Mouse (Mus musculus) right cerebral cortex, postnatal 25 days (tissue): ENCODE data around the gene Hdac9.
A peak's percentile ranks its signal among the peaks of the same experiment; 100 is the strongest.

Source experiments
- DNase-seq: peaks from one replicate; pipeline ENCODE4 v3.0.0; 2022

The Hdac9 gene

DNA sequence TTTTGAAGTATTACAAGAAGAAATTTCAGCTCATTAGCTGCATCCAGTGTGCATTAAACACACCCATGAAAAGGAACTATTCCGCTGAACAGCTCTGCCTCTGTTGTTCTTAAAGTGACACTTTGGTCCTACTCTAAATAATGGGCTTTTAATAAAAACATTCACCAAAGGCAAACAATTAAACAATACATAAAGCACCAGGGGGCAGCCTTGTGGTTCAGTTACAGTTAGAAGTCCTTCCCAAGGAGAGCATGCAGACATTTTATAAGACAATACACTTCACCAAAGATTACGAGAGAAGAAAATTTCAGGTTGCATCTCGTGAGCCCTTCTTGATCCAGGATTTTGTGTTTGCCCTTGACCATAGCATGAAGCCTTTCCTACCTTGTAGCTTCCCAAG is 715.4 kb downstream of the Hdac9 start:
- no peak for DNase-seq

DNA sequence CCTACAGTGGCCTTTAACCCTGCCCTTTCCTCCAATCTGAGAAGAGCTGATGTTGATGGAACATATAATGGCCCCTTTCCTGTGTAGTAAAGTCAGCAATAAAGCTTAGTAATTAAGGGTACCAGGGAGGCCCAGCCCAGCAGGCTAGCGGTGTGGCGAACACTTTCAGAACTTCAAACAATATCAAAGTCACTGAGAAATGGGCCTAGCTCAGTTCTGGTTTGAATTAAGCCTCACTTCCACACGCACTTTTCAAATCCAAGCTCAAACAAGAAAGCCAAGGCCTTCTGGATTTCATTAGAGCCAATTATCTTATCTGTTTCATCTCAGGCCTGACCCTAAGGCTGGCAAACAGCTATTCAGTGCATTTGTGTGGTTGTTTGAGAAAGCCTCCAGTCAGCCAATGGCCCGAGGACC is 716.9 kb downstream of the Hdac9 start:
- no peak for DNase-seq

DNA sequence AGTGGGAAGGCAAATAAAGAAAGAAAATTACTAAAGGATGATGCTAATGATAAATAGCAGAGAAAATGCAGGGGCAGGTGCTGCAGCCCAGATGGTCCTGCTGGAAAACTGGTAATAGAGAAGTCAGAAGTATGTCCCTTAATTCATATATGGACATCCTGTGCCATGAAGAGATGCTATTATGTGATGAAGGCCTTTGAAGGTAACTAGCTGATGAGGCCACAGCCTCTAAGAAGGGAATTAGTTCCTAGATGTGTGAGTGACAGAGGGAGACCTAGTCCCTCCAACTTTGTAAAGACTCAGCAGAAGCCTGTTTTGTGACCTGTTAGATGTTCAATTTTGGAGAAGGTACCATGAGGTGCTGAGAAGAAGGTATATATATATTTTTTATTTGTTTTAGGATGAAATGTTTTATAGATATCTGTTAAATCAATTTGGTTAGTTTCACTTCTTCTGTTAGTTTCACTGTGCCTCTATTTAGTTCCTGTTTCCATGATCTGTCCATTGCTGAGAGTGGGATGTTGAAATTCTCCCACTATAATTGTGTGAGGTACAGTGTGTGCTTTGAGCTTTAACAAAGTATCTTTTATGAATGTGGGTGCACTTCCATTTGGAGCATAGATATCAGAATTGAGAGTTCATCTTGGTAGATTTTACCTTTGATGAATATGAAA is 721.6 kb downstream of the Hdac9 start:
- DNase-seq, result no peak

DNA sequence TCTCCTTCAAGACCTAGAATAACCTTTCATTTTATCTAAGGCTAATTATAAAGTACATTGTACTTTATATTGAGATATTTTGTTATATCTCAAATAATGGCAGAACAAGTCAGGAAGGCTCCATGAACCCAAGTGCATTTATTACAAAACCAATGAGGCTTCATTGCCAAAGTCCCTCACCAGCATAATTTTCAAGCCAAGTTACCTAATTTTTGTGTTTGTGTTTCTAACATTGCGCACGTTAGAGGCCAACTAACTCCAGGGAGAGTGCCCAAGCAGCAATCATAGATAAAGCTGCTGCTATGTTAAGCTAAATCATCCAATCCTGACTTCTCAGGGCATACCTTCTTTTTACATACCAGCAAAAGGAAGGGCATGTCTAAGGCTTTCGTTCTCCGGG is 722.8 kb downstream of the Hdac9 start:
- no peak for DNase-seq

DNA sequence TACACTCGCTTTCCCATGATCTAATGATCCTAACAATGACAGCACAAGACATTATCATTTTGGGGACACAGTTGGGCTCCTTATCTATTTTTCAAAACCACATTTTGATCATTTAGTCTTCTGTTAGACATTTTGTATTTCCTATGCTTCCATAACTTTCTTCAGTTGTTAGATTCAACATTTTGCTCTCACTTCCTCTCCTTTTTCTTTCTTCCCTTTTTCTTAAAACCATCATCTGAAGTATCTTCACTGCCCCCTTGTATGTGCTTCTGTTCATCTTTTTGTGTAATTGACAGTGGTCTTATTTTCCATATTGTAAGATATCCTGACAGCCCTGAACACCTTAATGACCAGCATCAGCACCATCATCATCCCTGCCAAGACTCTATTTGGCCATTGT is 725.6 kb downstream of the Hdac9 start:
- DNase-seq, result no peak

DNA sequence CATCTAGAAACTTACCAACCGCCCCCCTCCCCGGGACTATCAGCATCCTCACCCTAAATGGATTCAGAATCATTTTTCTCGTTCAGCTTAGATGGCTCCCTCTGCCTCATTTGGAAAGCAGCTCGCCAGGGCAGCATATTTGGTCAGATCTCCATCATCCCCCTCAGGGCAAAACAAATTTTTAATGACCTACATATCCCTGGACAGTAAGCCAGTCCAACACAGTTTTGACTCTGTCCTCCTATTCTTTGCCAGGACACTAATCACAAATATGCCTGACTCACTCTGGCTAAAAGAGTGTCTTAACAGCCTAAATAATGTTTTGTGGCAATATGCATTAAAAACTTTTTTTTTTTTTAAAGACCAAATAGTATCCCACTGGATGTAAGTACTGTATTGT is 738.0 kb downstream of the Hdac9 start:
- no peak for DNase-seq

DNA sequence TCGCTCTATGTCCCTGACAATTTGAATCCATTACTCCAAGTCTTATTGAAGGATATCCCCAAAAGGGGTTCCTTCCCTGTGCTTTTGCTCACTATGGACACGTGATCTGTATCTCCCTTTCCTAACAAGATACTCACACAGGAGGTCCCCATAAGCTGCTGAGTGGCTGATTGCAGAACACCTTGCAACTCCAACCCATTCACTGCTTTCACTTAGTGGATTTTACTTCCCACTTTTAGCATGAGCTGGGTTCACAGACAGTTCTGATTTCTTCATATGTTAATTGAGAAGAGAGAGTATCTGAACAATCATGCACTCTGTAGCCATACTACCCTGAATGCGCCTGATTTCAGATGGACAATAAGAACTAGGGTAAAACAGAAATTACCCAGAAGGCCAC is 740.1 kb downstream of the Hdac9 start:
- no peak for DNase-seq

DNA sequence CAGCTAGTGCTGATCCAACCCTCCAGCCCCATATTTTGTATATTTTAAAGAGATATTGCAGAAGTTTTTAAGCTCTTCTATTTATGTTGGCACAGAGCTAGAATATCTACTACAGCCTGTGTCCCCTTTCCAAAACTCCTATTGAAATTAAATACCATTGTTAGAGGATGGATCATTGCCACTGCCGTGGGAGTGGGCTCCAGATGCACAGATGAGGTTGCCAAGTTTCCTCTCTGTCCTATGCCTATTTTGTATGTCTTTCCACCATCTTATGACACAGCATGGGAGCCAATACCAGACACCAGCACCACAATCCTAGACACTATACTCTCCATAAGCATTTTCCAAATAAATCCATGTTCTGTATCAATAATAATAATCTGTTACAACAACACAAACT is 743.9 kb downstream of the Hdac9 start:
- DNase-seq, result no peak

DNA sequence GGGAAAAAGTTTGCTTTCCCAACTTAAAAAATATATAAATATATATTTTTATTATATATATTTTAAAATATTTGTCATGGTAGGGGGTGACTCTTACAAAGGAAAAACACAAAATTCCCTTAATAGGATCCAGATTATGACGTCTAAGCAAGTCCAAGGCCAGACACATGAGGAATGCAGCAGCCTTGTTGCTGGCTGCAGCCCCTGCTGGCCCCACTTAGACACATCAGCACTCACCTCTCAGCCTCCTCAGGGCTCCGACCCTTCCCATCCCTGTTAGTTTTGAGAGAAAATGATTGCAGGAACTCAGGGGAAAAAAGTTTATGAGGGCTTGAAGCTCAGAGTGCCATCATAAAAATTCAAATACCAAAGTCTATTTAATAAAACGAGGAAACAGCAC is 746.3 kb downstream of the Hdac9 start:
- DNase-seq, result no peak

DNA sequence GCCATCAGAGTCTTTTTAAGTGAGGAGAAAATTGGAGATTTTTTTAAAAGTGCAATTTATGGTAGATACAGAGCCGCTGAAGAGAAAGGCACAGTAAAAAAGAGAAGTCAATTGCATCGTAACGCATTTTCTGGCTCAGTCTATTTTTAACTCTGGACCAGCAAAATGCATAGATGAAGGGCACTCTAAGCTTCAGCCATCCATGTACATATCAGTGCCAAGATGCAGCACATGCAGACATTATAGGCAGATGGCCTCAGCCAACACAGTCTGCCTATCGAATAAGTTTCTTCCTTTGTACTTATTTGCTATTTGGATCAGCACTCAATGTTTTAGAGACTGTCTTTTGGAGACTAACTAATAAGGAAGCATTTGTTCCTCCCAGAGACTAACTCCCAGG is 751.2 kb downstream of the Hdac9 start:
- no peak for DNase-seq

DNA sequence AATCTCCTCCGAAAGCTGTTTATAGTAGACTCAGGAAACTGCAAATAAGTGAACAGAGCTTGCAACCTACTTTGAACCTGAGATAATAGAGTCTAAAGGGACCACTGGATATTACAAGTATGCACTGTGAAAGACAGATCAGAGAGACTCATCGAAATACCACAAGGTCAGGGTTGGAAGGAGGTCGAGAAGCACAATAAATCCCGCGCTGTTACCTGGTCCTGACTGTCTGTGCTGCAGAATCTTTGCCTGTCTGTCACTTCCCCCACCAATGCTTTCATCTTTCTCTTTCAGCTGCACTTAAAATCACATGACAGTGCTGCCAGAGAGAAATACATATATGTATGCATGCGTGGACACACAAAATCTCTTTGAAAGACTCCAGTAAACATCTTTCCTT is 760.6 kb downstream of the Hdac9 start:
- DNase-seq, result no peak

DNA sequence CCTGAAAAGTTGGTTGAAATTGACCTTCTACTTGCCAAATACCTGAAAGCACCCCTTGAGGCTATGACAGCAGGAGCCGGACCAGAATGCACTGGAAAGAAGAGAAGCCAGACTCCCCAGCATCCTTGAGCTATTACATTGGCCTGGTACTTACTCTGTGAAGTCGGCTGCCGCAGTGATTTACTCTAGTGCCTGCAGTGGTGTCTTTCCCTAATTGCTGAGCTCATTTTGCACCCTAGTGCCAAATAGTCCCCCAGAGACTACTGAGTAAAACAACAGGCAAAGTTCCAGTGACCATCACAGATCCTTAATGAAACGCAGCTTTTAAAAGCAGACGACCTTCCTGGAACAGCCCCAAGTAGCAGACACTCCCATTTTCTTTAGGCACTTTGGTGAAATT is 761.2 kb downstream of the Hdac9 start:
- no peak for DNase-seq

DNA sequence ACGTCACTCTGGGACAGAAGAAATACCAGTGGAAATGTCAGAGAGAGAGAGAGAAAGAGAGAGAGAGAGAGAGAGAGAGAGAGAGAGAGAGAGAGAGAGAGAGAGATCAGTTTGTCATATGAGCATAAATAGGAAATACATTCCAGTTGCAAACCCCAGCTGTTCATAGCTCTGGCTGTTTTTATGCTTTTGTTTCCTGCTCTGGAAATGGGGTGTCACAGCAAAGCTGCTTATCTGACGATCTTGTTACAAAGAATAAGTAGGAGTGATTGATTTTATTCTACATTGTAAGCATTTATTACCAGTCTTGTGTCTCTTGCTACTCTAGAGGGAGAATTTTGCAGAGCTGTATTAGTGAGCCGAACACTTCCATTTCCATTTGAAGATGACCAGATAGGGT is 762.1 kb downstream of the Hdac9 start:
- no peak for DNase-seq

DNA sequence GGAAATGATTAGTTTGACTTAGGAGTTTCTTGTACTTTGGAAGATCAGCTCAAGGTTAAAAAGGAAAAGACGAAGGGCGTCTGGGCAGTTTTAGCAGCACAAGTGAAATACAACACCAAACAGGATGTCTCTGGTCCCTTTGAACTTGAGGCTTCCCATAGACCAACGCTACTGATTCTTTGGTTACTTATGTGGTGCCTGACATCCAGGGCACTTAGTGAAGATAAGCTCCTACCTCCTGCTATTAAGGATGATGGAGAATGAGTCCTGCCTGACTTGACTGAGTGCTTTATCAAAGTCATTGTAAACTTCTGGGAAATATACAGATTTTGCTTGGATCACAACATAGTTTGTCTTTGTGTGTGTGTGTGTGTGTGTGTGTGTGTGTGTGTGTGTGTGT is 765.6 kb downstream of the Hdac9 start:
- no peak for DNase-seq

DNA sequence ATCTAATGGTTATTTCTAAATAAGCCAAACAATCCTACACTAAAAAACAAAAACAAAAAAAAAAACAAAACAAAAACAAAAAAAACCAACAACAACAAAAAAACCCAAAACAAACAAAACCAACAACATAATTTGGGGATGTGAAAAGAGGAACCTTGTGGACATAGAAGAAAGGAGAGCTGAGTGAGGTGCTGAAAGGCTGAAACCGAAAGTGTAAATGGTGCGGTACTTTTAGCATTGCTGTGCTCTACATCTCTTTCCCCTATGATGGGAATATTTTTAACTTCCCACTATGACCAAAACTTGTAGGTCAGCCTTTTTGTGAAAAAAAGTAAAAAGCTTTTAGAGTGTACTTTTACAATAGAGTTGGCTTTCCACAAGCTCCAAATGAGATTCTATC is 774.2 kb downstream of the Hdac9 start:
- no peak for DNase-seq

DNA sequence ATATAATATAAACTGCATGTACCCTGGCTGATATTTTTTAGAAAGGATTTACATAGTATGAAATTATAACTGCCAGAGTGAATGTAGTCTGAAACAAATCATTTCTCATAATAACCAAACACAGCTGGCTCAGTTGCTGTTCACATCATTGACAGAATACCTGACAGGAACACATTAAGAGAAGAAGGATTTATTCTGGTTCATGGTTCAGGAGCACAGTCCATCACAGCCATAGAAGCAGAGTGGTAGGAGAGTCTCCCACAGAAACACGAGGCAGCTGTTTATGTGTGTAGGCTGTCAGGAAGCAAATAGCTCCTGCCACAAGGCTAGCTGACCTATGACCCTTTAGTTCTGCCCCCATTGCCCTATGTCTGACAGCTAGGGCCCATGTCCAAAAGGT is 803.6 kb downstream of the Hdac9 start:
- DNase-seq, result no peak

DNA sequence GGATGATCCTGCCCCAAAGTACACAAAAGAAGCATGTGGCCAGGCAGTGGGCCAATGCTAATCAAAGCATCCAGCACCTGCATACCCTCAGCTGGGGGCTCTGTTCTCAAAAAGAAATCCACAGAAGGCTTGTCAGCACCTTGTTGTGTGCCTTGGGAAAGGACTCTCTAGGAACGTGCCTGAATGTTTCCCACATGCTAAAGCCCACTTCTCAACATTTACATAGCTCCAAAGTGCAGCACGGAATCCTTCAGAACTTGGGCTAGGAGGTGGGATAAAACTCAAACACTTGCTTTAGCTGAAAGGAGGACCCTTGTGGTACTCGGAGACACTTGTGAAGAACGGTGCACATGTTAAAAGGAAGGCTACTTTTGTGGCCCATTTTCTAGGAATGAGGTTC is 823.9 kb downstream of the Hdac9 start:
- DNase-seq, result no peak

DNA sequence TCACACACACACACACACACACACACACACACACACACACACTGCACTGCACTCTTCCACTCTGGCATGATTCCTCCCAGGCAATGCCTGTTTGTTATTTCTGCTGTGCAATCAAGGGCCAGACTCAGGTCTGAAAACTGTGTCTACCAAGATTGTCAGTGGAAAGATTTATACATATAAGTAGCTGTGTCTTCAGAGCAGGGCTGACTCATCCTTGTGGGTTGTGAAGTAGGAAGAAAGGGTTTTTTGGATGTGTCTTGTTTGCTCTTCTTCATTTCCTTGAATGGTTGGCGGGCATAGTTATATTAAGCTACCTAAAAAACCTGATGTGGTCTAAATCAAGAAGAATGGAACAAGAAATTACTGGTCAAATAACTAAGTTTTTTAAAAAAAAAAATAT is 825.0 kb downstream of the Hdac9 start:
- peak; percentile 12 for DNase-seq

DNA sequence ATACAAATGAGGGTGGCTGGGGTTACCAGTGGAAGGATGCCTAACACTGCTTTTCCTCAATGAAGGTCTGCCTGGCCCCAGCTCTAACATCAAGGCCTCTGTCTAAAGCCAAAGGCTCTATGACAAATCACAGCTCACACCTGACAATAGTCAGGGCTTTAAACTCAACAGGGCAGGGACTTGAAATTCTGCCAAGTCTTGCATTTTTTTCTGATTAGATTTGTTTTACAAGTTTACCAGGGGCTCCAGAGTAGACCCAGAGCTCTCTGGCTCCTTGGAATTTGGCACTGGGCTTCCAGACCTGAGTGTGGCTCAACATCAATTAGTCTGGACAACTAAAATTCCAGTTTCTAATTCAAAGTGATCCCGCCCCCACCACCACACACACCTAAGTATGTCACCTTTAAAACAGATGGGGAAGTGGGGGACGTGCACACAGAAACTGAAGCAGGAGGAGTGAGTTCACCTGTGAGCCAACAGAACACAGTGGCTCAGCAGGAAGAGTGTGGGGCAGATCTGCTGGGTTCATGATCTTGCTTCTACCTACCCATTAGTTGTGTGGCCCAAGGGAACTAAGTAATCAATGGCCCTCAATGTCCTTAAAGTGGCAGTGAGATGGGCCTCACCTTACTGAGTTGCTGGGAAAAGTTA is 829.5 kb downstream of the Hdac9 start:
- no peak for DNase-seq

DNA sequence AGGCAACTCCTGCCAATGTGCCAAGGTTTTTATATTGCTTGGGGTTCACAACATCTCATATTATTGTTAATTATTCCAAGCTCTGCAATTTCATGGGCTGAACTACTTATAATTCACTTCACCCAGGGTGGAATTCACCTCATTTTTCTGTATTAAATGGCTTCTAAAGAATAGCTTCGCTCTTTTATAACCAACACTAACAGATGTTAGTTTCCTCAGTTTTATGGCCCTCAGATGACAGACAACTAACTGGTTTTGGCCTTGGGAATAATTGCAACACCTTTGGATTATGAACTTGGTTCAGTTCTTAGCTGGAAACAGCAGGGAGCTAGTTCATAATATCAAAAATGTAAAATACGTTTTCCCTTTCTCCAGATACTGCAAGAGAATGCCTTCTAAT is 839.9 kb downstream of the Hdac9 start:
- DNase-seq, result no peak

DNA sequence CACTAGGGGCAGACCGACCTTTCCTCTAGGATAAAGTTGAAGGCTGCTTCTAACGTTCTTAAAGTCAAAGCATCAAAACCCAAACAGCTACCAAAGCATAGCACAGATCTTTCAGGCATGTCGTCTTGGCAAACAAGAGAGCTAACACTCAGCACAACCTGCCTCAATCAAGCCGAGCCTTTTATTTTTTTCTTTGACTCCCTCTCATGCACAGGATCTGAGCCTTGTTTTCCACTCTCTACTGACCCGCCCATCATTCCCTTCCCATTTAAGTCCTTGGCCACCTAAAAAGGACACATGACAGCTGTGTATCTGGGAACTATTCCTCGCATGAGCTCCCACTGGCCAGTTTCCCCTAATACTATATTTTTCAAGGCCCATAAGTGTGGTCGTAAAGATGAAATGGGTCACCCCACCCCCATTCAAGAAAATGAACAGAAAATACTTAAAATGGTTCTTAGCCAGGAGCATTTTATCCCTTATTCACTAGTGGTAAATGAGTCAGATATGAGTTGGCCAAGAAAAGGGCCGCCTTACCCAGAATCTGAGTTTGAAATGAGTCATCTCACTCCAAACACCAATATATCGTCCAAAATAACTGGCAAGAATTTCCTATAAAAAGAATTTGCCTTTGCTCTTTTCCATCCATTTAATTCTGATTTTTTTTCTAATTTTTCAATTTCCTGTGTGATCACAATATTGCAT is 840.9 kb downstream of the Hdac9 start:
- DNase-seq, result no peak

DNA sequence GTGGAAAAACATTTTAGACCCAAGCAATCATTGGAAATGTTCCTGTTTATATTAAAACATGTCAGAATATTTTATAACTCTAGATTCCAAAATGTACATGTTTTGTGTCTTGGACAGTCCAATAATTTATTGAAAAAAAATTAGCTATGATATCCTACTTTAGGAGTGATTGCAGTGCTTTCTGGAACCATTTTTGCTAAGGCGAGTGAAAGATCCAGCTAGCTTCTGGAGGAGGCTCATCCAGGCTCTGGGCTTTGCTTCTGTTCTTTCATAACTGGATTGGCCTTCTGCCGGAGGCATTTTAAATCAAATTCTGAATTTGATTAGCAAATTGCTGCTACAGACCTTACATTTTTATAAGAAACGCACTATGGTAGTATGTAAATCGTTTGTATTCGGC is 864.4 kb downstream of the Hdac9 start:
- no peak for DNase-seq

DNA sequence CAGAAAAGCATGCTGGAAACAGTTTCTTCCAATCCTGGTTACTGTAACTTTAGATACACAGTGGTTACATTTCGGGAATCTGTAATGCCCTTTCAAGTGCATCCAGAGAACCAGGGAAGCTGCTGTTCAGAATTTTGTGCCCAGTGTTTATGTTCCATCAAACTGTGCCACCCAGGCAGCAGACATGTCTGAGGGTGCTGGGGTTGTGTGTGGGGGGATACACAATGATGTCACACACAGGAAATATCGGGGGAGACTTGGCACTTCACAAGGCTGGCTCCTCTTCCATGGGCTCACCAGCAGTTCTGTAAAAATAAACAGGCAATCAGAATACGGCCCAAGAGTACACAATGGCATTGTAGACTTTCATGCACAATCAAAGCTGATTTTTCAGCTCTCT is 864.9 kb downstream of the Hdac9 start:
- no peak for DNase-seq

DNA sequence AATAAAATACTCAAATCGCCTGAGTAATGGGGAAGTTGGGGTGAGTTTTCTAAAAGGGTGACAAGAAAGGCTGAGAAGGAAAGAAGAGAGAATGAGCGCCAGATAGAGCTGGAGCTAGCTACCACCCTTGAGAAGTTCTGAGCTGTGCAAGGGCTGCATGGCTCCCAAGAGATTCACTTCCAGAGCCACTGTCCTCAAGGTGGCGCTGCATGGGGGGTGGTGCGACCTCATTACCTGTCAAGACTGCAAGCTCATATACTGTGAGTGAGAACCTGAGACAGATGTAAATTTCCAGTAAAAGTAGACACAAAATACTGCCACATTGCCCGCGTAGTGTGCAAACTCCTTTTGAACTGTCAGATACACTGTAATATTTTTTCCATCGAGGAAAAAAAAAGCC is 865.8 kb downstream of the Hdac9 start:
- no peak for DNase-seq

DNA sequence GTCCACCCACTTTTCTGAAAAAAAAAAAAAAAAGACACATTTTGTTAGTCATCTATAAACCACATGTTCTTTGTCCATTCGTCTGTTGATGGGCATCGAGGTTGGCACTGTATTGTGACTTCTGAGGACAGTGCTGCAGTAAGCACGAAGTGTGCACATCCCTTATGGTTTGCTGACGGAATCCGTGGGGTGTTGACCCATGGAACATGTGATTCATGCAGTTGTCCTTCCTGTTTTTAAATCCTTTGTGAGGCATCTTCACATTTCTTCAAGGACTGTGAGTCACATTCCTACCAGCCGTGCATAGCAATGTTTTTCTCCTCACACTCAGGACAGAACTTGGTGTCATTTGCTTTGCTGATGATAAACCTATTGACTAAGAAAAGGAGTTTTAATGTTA is 875.9 kb downstream of the Hdac9 start:
- no peak for DNase-seq
